Mouse (Mus musculus): ENCODE data around the gene Gm6034.
"Not testable (repeated sequence)": the region's sequence is repeated elsewhere in the genome, so short reads cannot be mapped to it uniquely, and the experiment has no call there.

Gm6034 gene

DNA sequence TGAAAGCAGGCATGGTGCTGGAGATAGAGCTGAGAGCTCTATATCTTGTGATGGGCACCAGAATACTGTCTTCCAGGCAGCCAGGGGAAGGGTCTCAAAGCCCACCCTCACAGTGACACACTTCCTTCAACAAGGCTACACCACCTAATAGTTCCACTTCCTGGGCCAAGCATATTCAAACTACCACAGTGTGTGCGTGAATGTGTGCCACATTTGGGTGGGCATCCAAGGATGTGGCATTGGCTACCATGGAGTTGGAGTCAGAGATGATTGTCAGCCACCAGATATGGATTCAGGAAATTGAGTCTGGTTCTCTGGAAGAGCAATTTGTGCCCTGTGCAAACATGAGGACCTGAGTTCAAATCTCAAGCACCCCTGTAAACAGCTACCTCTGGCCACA, 21.5 kb upstream of the Gm6034 start:
- in situ Hi-C loops (cut with MboI, MseI), result loop anchor here (25.0 kb wide), 1 partner anchor 809 kb away; the partner anchor contains the start of genes Gm16181, Lta and Tnf

DNA sequence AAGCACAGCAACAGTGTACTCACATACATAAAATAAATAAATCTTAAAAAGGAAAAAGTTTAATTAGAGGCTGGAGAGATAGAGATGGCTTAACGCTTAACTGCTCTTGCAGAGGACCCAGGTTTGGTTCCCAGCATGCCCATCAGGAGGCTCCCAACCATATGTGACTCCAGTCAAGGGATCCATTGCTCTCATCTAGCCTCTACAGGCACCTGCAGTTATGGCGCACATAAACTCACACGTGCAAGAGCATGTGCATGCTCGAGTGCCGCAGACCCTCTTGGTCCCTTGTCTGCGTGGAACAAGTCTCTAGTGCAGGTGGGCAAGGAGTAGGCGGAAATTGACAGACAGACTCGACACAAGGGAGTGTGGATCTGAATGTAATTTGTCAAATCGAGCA, 20.7 kb upstream of the Gm6034 start:
- in situ Hi-C loops (cut with MboI, MseI), result loop anchor here (25.0 kb wide), 1 partner anchor 810 kb away; the partner anchor contains the start of genes Gm16181, Lta and Tnf

DNA sequence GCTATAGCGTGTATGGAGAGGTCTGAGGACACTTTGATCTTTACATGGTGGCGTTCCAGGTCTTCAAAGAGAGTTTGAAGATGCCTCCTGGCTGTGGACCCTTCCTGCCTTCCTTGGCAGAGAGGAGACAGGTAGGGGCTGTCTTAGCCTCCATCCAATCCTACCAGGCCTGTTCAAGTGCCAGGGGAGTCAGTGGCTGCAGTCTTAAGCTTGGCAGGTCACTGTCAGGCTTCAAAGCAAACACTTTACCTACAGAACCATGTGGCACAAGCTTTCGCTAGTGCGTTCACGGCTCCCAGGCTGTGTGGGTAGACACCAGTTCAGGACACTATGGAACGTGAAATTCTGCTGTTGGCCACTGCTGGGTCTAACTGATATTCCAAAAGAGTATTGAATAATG, 19.8 kb upstream of the Gm6034 start:
- in situ Hi-C loops (cut with MboI, MseI), result loop anchor here (25.0 kb wide), 1 partner anchor 811 kb away; the partner anchor contains the start of genes Gm16181, Lta and Tnf

DNA sequence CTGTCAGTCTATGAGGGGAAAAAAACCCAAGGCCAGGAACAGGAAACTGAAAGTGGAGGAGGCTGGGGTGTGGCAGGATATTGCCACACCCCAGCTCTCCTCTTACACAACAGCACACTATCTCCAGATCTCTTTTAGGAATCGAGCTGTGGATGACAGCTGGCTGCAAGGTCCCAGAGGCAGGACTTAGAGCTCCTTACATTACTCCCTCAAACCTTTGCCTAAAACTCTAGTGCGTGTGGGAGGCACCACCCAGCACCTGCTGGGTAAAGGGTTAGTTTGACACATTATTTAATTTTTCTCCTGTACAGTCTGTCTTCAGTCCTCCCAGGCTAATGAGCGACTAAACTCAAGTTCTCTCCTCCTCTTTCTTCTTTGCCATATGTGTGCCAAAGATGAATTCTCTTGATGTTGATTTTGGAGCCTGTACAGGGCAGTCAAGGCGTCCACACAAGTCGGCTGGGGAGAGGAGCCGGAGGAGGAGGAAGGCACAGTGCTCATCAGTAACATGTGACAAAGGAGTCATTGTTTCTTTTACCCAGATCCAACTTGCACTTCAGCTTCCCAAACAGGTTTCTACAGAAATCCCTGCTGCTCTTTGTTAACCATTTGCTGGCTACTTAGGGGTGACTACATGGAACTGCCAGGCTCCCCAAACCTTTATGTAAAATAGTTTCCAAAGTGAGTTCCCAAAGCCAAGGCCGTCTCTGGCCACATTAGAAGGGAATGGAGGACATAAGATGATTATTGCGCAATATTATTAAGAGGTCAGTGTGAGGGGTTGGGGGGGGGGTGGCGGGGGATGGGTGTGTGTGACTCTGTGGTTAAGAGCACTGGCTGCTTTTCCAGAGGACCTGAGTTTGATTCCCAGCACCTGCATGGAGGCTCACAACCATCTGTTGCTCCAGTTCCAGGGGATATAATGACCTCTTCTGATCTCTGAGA, 18.8 kb upstream of the Gm6034 start:
- in situ Hi-C loops (cut with MboI, MseI), result loop anchor here (25.0 kb wide), 1 partner anchor 812 kb away; the partner anchor contains the start of genes Gm16181, Lta and Tnf

DNA sequence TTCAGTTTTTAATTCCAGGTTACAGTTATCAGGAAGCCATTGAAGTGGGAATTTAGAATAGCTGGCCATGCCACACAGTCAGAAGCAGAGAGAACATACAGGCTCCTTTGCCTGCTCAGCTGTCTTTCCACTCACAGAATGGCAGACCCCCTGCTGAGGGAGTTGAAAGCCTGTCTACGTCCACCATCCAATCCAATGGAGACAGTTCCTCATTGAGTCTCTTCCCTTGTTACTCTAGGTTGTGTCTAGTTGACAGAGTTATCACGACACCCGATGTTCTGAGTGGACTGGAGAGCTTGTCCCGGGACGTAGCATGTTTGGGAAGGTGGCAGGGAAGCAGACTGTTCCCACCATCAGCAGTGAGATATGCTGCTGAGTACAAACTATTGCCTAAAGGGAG, 17.6 kb upstream of the Gm6034 start:
- in situ Hi-C loops (cut with MboI, MseI), result no loop called here

DNA sequence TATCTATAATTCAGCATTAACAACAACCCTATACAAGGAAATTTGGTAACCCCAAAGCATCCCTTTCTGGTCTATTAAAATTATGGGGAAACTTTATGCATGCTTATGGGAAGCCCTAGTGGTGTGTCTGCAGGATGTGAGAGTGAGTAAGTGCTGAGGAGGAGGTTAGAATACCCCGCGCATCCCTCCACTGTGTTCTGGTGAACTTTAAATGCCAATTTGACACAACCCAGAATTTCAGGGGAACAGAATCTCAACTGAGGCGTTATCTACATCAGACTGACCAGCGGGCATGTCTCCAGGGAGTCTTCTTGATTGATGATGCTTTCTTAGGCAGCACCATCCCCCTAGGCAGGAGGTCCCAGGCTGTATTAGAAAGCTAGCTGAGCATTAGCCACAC, 16.9 kb upstream of the Gm6034 start:
- in situ Hi-C loops (cut with MboI, MseI), result no loop called here

DNA sequence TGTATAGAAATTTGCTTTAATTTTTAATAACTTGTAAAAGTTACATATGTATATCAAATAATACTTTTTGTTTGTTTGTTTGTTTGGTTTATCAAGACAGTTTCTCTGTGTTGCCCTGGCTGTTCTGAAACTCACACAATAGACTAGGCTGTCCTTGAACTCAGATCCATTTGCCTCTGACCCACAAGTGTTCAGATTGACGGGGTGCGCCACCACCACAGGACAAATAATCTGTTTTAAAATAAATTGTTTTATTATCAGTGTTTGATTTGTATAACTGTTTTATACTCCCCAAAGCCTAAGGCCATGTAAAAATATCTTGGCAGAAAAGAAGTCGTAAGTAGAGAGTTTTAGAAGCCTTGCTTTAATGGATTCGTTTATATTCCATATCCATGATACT, 15.1 kb upstream of the Gm6034 start:
- in situ Hi-C loops (cut with MboI, MseI), result no loop called here

DNA sequence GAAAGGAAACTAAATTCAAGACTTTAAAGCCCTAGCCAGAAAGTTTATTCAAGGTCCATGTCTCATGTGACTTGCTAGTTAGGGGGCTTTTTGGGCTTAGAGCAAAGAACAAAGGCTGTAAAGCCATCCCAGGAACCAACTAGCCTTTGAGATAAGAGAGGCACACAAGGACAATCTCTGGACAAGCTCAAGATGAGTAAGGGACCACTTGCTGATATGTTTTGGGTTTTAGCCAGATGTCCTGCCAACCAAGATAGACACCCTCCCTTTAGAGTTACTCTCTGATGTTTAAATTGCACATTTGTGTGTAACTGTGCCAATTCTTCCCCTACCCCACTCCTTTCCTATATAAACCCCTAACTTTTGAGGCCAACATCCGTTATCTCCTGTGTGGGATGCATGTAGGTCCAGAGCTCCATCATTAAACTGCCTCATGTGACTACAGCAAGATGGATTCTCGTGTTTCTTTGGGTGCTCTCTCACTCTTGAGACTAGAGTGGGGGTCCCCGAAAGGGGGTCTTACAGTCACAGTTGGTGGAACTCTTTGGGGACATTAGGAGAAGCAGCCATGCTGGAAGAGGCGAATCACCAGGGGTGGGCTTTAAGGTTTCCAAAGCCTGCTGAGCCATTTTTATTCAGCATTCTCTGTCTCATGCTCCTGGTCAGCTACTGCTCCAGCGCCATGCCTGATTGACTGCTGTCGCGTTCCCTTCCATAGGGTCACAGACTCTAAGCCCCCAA, 13.7 kb upstream of the Gm6034 start:
- in situ Hi-C loops (cut with MboI, MseI), result no loop called here

DNA sequence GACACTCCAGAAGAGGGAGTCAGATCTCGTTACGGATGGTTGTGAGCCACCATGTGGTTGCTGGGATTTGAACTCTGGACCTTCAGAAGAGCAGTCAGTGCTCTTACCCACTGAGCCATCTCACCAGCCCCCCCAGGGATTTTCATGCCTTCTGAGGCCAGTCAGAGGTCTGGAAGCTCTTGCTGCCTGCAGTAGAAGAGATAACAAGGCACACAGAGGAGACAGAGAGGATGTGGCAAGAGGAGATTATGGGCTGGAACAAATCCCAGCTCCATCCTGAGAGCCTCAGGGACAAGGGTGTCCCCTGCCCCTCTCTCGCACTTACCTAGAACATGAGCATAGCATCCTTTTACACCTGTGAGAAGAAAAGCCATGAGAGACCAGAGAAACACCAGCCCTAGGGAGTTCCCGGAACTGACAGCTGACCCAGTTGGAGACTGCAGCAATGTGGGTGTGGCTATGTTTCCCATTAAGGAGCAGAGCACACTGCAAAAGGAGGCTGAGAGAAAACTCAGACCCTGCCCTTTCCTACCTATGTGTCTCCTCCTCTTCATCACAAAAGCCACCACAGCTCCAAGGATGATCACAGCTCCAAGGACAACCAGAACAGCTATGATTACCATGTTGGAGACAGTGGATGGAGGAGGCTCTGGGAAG, 12.6 kb upstream of the Gm6034 start:
- in situ Hi-C loops (cut with MboI, MseI), result loop anchor here (5.0 kb wide), 2 partner anchors 33 to 82 kb away; no protein-coding TSS in a partner anchor

DNA sequence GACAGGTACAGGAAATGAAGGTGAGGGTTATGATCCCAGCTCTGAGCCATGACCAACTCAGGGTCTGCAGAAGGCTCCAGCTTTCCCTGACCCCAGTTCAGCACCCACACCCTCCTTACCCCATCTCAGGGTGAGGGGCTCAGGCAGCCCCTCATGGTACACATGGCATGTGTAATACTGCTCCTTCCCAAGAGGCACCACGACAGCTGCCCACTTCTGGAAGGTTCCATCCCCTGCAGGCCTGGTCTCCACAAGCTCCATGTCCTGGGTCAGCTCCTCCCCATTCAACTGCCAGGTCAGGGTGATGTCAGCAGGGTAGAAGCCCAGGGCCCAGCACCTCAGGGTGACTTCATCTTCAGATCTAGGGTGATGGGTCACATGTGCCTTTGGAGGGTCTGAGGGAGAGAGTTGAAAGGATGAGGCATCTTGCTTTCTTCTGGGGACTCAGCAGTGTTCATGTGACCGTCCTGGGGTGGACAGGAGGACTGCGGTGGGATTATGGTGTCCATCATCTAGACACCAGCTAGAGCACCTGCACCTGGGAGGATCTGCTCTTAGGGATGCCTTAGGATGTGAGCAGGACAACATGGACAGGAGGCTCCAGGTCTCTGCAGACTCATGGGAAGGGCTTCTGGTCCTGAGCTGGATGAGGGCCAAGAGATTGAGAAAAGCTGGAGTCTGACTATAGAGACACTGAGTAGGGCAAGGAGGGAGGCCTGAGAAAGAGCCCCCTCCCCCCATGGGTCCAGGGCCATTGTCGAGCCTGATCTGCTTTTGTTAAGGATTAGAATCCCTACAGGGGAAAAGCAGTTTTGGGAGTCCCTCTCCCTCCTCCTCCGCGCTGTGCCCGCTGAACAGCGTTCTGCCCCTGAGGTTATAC, 11.8 kb upstream of the Gm6034 start:
- in situ Hi-C loops (cut with MboI, MseI), result loop anchor here (5.0 kb wide), 2 partner anchors 34 to 81 kb away; no protein-coding TSS in a partner anchor

DNA sequence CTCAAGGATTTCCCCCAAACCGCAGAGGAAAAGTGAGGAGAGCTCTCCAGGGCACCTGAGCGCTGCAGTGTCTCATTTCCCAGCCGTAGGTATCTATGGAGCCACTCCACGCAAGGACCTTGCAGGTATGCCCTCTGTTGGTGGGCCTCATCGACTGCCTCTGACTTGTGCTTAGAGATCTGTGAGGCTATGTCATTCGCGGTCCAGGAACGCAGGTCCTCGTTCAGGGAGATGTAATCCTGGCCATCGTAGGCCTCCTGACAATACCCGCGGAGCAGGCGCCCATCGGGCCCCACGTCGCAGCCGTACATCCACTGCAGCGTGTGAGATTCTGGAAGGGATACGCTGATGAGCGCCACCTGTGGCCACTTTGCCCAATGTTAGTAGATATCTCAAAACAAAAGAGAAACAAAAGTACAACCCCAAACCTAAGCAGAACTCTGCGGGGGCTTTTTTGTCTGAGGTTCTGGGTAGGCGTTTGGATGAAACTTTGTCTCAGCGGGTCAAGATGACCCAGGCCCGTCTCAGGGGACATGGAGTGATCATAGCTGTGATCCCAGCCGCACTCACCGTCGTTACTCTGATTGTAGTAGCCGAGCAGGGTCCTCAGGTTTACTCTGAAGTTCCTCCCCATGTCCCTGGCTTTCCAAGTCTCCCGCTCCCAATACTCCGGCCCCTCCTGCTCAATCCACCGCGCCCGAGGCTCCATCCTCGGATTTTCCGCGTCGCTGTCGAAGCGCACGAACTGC, 11.0 kb upstream of the Gm6034 start:
- in situ Hi-C loops (cut with MboI, MseI), result loop anchor here (5.0 kb wide), 2 partner anchors 34 to 81 kb away; no protein-coding TSS in a partner anchor

DNA sequence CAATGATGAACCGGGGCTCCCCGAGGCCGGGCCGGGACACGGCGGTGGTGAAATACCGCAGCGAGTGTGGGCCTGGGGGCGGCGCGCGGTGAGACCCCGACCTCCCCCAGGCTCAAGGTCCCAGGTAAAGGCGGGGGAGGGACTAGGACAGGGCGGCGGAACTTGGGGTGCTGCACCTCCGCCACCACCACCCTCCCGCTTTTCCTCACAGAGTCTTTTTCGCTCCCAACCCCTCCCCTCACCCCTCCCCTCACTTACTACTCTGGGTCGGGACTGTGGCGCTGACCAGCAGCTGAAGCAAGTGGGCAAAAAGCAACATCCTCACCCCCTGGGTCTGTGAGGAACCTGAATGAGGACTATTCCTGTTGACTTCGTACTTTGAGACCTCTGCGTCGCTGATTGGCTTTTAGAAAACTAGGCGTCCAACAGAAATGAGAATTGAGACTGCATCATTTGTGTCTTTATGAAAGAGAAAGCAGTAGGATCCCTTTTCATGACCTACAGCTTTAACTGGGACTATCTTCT, 10.3 kb upstream of the Gm6034 start, which contains the start of gene H2-T23:
Gene H2-T23 (minus strand): TSS at position 505 of the 525 bp plus-strand sequence.
- in situ Hi-C loops (cut with MboI, MseI), result loop anchor here (5.0 kb wide), 2 partner anchors 35 to 80 kb away; no protein-coding TSS in a partner anchor

DNA sequence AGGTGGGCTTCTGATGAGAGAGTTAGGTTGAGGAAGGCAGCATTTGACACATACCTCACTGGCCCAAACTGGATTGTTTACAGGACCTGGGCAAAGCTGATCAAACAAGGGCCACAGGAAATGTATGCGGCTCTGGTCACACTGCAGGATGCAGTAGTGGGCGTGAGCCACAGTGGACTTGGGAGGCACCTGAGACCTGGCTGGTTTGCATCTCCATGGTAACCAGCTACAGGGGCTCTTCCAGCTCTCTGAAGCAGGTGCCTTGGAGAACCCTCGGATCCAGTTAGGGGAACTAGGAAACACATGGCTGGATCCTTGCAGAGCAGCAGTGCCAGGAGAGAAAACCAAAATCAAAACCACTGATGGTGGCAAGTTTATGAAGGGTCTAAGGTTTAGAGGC, 8.2 kb upstream of the Gm6034 start:
- in situ Hi-C loops (cut with MboI, MseI), result loop anchor here (5.0 kb wide), 2 partner anchors 37 to 78 kb away; no protein-coding TSS in a partner anchor

DNA sequence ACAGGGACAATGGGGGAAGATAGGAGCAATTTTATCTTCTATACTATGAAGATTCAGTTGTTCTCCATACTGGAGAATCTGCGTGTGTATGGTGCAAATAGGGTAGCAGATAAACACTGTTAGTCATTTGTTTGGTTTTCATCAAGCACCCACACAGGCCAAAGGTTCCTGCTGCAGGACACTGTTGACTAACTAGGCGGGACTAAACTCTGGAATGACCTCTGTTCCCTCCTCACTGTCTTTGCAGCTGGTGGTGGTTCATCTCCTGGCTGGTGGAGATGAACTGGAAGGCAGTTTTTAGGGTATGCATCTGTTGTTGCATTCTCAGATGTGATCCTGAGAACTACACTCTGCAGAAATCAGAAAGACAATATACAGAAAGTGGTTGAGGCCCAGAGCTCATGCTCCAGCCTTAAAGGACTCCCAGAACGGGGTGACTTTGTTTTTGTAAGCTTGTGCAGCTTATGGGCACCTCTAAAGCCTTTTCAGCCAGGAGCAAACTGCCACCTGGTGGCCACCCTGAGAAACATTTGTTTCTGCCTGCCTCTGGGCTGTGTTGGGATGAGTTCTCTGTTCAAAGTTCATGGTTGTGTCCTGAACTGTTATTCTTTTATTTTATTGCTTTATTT, 7.6 kb upstream of the Gm6034 start:
- in situ Hi-C loops (cut with MboI, MseI), result not testable (repeated sequence)

DNA sequence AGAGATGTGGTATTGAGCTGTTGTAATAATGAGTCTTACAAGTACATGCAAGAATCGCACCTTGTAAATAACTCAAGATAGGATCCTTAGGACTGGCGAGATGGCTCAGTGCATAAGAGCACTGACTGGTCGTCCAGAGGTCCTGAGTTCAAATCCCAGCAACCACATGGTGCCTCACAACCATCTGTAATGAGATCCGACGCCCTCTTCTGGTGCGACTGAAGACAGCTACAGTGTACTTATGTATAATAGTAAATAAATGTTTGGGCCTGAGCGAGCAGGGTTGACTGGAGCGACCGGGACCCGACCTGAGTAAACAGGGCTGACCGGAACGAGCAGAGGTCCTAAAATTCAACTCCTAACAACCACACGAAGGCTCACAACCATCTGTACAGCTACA, 6.6 kb upstream of the Gm6034 start:
- in situ Hi-C loops (cut with MboI, MseI), result not testable (repeated sequence)

DNA sequence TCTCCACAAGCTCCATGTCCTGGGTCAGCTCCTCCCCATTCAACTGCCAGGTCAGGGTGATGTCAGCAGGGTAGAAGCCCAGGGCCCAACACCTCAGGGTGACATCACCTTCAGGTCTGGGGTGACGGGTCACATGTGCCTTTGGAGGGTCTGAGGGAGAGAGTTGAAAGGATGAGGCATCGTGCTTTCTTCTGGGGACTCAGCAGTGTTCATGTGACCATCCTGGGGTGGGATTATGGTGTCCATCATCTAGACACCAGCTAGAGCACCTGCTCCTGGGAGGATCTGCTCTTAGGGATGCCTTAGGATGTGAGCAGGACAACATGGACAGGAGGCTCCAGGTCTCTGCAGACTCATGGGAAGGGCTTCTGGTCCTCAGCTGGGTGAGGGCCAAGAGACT, 2.2 kb upstream of the Gm6034 start:
- in situ Hi-C loops (cut with MboI, MseI), result not testable (repeated sequence)

DNA sequence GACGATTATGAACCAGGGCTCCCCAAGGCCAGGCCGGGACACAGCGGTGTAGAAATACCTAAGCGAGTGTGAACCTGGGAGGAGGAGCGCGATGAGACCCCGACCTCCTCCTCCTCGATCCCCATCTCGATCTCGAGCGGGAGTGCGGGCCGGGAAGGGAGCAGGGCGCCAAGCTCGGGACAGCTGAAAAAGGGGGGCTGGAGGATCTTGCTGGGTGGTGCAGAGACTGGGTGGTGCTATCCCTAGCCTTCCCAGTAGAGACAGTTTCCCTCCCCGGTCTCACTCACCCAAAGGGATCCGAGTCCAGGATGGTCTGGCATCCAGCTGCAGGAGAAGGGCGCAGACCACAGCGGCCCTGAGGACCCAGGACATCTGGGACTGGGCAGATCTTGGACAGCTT, 706 bp upstream of the Gm6034 start:
- in situ Hi-C loops (cut with MboI, MseI), result not testable (repeated sequence)

DNA sequence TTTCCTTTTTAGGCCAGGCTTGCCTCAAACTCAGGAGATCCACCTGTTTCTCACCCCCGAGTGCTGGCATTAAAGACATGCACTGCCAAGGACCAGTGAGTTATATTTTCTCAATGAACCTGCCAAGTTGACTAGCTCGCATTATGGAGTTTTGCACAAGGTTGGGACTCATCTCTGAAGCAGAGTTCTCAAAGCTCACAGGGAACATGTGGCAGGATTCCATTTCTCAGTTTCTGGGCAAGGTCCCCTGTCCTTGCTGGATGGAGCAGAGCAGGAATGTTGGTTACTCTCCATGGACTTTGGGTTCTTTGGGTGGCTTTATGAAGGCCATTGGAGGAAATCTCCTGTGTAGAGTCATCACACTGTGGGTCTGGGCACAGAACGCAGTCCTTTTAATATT, 525 bp downstream of the Gm6034 start:
- in situ Hi-C loops (cut with MboI, MseI), result no loop called here

DNA sequence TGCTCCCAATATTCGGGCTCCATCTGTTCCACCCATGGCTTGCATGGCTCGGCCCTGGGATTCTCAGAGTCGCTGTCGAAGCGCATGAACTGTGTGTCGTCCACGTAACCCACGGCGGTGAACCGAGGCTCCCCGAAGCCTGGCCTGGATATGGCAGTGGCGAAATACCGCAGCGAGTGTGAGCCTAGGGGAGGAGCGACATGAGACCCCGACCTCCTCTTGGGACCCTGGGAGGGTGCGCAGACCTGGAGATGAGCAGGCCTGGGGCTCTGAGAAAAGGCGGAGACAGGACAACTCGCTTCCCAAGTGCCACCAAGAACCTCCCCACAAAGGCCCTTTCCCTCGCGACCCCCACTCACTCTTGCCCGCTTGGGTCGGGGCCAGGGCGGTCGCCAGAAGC, 15.2 kb downstream of the Gm6034 start:
- in situ Hi-C loops (cut with MboI, MseI), result not testable (repeated sequence)

All from T-helper 2 cell (primary cell).